Mouse (Mus musculus) colon, adult 2 months (tissue): ENCODE results near the gene Maip1. TPM values are rescaled to one million over a fixed set of nuclear protein-coding genes. Genes with fewer than 3 reads are reported as not detected.

Experiments
- polyA plus RNA-seq: library from polyadenylated mRNA; depleted of rRNA; stranded (reverse); fragments of >200 nt; gene quantifications from 2 replicates; pipeline ENCODE4 v1.2.3, GENCODE M21; 2012; rRNA removed

The Maip1 gene
- 4.4 and 4.5 TPM in 2 replicates for polyA plus RNA-seq

DNA sequence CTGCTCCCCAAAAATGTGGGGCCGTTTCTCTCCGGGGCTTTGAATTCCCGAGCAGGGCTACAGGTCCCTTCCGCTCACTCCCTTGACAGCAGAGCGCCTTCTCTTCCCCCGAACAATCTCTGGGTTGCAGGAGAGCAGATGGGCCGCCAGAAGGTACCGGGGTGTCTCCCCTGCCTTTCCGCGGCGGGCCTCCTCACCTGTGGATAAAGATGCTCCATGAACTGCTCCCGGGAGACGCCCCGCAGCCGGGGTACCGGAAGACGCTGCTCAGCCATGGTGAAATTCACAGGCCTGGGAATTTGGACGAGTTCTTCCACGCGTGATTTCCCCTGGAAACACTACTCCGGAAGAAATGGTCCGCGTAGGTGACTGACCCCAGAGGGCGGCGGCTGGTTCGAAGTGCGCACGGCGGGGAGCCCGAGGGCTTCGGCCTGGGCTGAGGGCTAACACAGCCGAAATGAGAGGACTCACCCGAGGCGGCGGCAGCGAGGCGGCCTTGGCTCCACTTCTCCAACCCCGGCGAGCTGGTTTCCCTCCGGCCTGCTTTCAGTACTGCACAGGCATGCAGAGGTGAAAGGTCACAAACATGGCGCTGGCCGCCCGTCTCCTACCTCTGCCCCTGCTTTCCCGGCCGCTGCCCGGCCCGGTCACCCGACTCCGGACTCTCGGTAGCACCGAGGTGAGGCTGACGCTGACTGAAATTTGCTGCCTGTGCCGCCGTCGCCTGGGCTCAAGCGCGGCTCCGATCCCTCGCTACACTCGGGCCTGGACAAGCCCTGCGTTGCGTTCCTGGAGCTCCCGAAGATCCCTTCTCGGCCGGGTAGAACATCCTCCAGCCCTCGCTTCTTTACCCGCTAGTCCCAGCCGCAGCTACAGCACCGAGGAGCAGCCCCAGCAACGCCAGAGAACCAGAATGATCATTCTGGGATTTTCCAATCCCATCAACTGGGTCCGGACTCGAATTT lies at the start of gene Maip1, which contains the start of gene Tyw5:
TSS of gene Maip1 (plus strand) at position 142 of the 965 bp plus-strand sequence.
TSS of gene Tyw5 (minus strand) at position 915 of the 965 bp plus-strand sequence.

GRCm38 (mm10) chr1:57377376-57378341 lies 28.5 kb upstream of the Maip1 start, which contains the start of gene 1700066M21Rik:
Gene 1700066M21Rik, plus strand, starts transcription at chr1:57377620.

Other genes with a start within 250 kb of the Maip1 start
- gene 1700066M21Rik, start 28.7 kb upstream of the Maip1 start, polyA plus RNA-seq = 19.9 and 27.8 TPM in 2 replicates
- 1.4 TPM in 2 replicates for gene Tyw5, start 773 bp downstream of the Maip1 start, polyA plus RNA-seq